Mouse (Mus musculus): ENCODE results near the gene Fam173b.
A peak's percentile ranks its signal among the peaks of the same experiment; 100 is the strongest.

Fam173b gene

GRCm38 (mm10) chr15:31594260-31594659 lies 7.4 kb upstream of the Fam173b start:
- Histone ChIP-seq H3K4me3 (replicated peaks; ENCODE audit: low read length) (no peak overlapping the region), H3K9me3 (ENCODE audit: low read length) (no peaks in the 10 kb centered on the region), H3K36me3 (ENCODE audit: insufficient read depth, low read length) (peaks cover 100% of the 10 kb centered on the region), H3K27me3 (ENCODE audit: insufficient read depth, low read length) (no peaks in the 10 kb centered on the region), H3K4me1 (replicated peaks; ENCODE audit: low read depth, low read length) (peaks cover 50% of the 10 kb centered on the region)
- TF ChIP-seq CTCF (conservative IDR thresholded peaks at IDR 0.05; ENCODE audit: low read length) (no peak), POU5F1 (IDR thresholded peaks at IDR 0.05; ENCODE audit: borderline replicate concordance, low read length) (no peak), NANOG (IDR thresholded peaks at IDR 0.05; ENCODE audit: borderline replicate concordance, low read length) (no peak)

GRCm38 (mm10) chr15:31595651-31596050 lies 6.0 kb upstream of the Fam173b start:
- TF ChIP-seq POU5F1 (IDR thresholded peaks at IDR 0.05; ENCODE audit: borderline replicate concordance, low read length) (no peak), CTCF (conservative IDR thresholded peaks at IDR 0.05; ENCODE audit: low read length) (no peak), NANOG (IDR thresholded peaks at IDR 0.05; ENCODE audit: borderline replicate concordance, low read length) (no peak)
- Histone ChIP-seq H3K36me3 (ENCODE audit: insufficient read depth, low read length) (peaks cover 95% of the 10 kb centered on the region), H3K4me3 (replicated peaks; ENCODE audit: low read length) (no peak overlapping the region)

DNA sequence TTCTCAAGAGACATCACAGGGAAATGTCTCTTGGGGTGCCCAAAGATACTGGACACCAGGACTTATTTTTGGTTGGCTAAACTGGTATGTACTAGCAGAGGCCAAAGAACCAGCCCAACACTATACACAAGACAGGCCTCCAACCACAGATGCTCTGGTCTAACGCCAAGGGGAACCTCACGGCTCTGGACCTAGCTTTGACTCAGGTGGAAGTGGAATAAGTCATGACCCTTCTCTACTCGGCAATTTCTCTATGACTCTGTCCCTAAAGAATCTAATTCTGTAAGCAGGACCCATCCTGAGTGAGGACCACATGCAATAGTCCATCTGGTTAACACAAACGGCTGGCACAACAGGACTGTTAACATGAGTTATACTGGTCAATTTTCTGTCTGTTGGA lies 1.8 kb upstream of the Fam173b start:
- TF ChIP-seq POU5F1 (IDR thresholded peaks at IDR 0.05; ENCODE audit: borderline replicate concordance, low read length) (no peak), CTCF (conservative IDR thresholded peaks at IDR 0.05; ENCODE audit: low read length) (no peak), NANOG (IDR thresholded peaks at IDR 0.05; ENCODE audit: borderline replicate concordance, low read length) (no peak)
- H3K36me3 ChIP-seq (ENCODE audit: insufficient read depth, low read length), result peaks cover 53% of the 10 kb centered on the region
- H3K27me3 ChIP-seq (ENCODE audit: insufficient read depth, low read length), result no peaks in the 10 kb centered on the region
- no peaks in the 10 kb centered on the region for H3K9me3 ChIP-seq (ENCODE audit: low read length)
- H3K4me3 ChIP-seq (replicated peaks; ENCODE audit: low read length), result peak overlapping the region; percentile 99
- peaks cover 60% of the 10 kb centered on the region for H3K4me1 ChIP-seq (replicated peaks; ENCODE audit: low read depth, low read length)

More at GRCm38 (mm10) chr15:31595651-31596050, 6.0 kb upstream of the Fam173b start:
- Histone ChIP-seq H3K27me3 (ENCODE audit: insufficient read depth, low read length) (no peaks in the 10 kb centered on the region), H3K9me3 (ENCODE audit: low read length) (no peaks in the 10 kb centered on the region), H3K4me1 (replicated peaks; ENCODE audit: low read depth, low read length) (peaks cover 61% of the 10 kb centered on the region)

- Histone ChIP-seq H3K36me3 (ENCODE audit: insufficient read depth, low read length) (peaks cover 39% of the 10 kb centered on the region), H3K9me3 (ENCODE audit: low read length) (no peaks in the 10 kb centered on the region), H3K4me1 (replicated peaks; ENCODE audit: low read depth, low read length) (peaks cover 51% of the 10 kb centered on the region), H3K4me3 (replicated peaks; ENCODE audit: low read length) (peak overlapping the region; percentile 99), H3K27me3 (ENCODE audit: insufficient read depth, low read length) (no peaks in the 10 kb centered on the region)
- TF ChIP-seq NANOG (IDR thresholded peaks at IDR 0.05; ENCODE audit: borderline replicate concordance, low read length) (no peak), POU5F1 (IDR thresholded peaks at IDR 0.05; ENCODE audit: borderline replicate concordance, low read length) (no peak), CTCF (conservative IDR thresholded peaks at IDR 0.05; ENCODE audit: low read length) (no peak)
These were observed 390 bp upstream of the Fam173b start for GRCm38 (mm10) chr15:31601279-31601645.

GRCm38 (mm10) chr15:31602426-31602825 lies 774 bp downstream of the Fam173b start:
- TF ChIP-seq CTCF (conservative IDR thresholded peaks at IDR 0.05; ENCODE audit: low read length), result no peak
- no peak for TF ChIP-seq NANOG (IDR thresholded peaks at IDR 0.05; ENCODE audit: borderline replicate concordance, low read length)
- TF ChIP-seq POU5F1 (IDR thresholded peaks at IDR 0.05; ENCODE audit: borderline replicate concordance, low read length), result no peak
- no peaks in the 10 kb centered on the region for H3K9me3 ChIP-seq (ENCODE audit: low read length)
- no peaks in the 10 kb centered on the region for H3K27me3 ChIP-seq (ENCODE audit: insufficient read depth, low read length)
- H3K4me1 ChIP-seq (replicated peaks; ENCODE audit: low read depth, low read length), result peaks cover 42% of the 10 kb centered on the region
- peaks cover 27% of the 10 kb centered on the region for H3K36me3 ChIP-seq (ENCODE audit: insufficient read depth, low read length)
- peak overlapping the region; percentile 99 for H3K4me3 ChIP-seq (replicated peaks; ENCODE audit: low read length)

GRCm38 (mm10) chr15:31603113-31603512 lies 1.5 kb downstream of the Fam173b start:
- no peaks in the 10 kb centered on the region for H3K27me3 ChIP-seq (ENCODE audit: insufficient read depth, low read length)
- TF ChIP-seq POU5F1 (IDR thresholded peaks at IDR 0.05; ENCODE audit: borderline replicate concordance, low read length), result no peak
- no peak for TF ChIP-seq NANOG (IDR thresholded peaks at IDR 0.05; ENCODE audit: borderline replicate concordance, low read length)
- TF ChIP-seq CTCF (conservative IDR thresholded peaks at IDR 0.05; ENCODE audit: low read length), result no peak

DNA sequence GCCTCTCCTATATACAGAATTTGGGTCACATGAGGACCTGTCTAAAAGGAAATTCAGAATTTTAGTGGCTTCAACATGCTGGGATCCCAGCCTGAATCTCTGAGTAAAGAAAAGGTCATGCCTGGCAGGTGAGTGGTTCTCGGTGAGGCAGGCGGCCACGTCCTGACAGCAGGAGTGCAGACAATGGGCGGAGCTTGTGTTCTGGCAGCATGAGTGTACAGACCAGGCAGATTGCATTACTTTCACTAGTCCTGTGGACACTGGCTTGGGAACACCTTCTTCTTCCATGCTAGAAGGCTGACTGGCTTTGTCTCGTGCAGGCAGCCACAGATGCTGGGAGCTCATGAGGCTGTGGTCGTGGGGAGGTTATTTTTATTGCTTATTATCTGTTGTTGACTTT lies 5.2 kb downstream of the Fam173b start:
- no peak overlapping the region for H3K4me3 ChIP-seq (replicated peaks; ENCODE audit: low read length)
- TF ChIP-seq POU5F1 (IDR thresholded peaks at IDR 0.05; ENCODE audit: borderline replicate concordance, low read length), result no peak
- TF ChIP-seq NANOG (IDR thresholded peaks at IDR 0.05; ENCODE audit: borderline replicate concordance, low read length), result no peak
- TF ChIP-seq CTCF (conservative IDR thresholded peaks at IDR 0.05; ENCODE audit: low read length), result no peak
- 0 out of 2 replicates have a peak, but pooled peaks cover 3% of the 10 kb centered on the region for H3K36me3 ChIP-seq (ENCODE audit: insufficient read depth, low read length)
- H3K9me3 ChIP-seq (ENCODE audit: low read length), result no peaks in the 10 kb centered on the region
- peaks cover 24% of the 10 kb centered on the region for H3K4me1 ChIP-seq (replicated peaks; ENCODE audit: low read depth, low read length)
- no peaks in the 10 kb centered on the region for H3K27me3 ChIP-seq (ENCODE audit: insufficient read depth, low read length)

More at GRCm38 (mm10) chr15:31603113-31603512, 1.5 kb downstream of the Fam173b start:
- Histone ChIP-seq H3K36me3 (ENCODE audit: insufficient read depth, low read length) (peaks cover 20% of the 10 kb centered on the region), H3K9me3 (ENCODE audit: low read length) (no peaks in the 10 kb centered on the region), H3K4me1 (replicated peaks; ENCODE audit: low read depth, low read length) (peaks cover 39% of the 10 kb centered on the region), H3K4me3 (replicated peaks; ENCODE audit: low read length) (peak overlapping the region; percentile 99)

DNA sequence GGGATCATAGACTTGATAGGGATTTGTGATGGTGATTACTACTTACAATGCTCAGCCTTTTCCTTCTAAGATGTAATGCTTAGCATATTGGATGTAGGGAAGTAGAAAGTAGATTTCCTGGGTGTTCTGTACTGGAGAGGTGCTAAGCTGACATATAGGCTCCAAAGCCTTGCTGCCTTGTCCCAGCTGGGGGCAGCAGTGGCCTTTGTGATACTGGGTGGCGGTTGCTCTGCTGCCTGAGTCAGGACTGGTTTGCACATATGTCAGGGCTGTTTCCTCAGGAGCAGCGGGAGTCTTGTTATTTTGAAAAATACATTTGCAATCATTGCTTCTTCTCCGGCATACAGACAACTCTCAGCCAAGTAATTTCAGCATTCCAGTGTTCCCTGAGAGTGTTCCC lies 9.4 kb downstream of the Fam173b start:
- no peaks in the 10 kb centered on the region for H3K9me3 ChIP-seq (ENCODE audit: low read length)
- peak; percentile 23; the same call in 1 of the 2 replicates for TF ChIP-seq CTCF (conservative IDR thresholded peaks at IDR 0.05; ENCODE audit: low read length)
- TF ChIP-seq POU5F1 (IDR thresholded peaks at IDR 0.05; ENCODE audit: borderline replicate concordance, low read length), result no peak

DNA sequence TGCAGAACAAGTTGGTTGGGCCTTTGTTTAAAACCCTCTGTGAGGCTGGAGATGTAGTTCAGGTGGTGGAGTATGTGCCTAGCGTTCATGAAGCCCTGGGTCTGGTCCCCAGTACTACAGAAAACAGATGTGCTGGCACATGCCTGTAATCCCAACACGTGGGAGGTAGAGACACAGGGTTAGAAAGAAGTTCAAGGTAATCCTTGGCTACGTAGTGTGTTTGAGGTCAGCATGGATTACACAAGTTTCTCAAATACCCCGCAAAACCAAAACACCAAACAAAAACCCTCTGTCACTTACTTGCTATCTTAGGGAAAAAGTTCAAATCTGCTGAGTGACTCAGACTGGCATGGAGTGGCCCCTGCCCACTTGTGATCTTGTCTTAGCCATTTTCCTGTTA lies 10.3 kb downstream of the Fam173b start:
- no peaks in the 10 kb centered on the region for H3K27me3 ChIP-seq (ENCODE audit: insufficient read depth, low read length)
- H3K36me3 ChIP-seq (ENCODE audit: insufficient read depth, low read length), result 0 out of 2 replicates have a peak, but pooled peaks cover 3% of the 10 kb centered on the region
- peaks cover 22% of the 10 kb centered on the region for H3K4me1 ChIP-seq (replicated peaks; ENCODE audit: low read depth, low read length)
- no peak overlapping the region for H3K4me3 ChIP-seq (replicated peaks; ENCODE audit: low read length)
- TF ChIP-seq CTCF (conservative IDR thresholded peaks at IDR 0.05; ENCODE audit: low read length) (no peak), NANOG (IDR thresholded peaks at IDR 0.05; ENCODE audit: borderline replicate concordance, low read length) (no peak), POU5F1 (IDR thresholded peaks at IDR 0.05; ENCODE audit: borderline replicate concordance, low read length) (no peak)
- no peaks in the 10 kb centered on the region for H3K9me3 ChIP-seq (ENCODE audit: low read length)

More for the DNA sequence above, 9.4 kb downstream of the Fam173b start:
- Histone ChIP-seq H3K36me3 (ENCODE audit: insufficient read depth, low read length) (0 out of 2 replicates have a peak, but pooled peaks cover 3% of the 10 kb centered on the region), H3K4me3 (replicated peaks; ENCODE audit: low read length) (no peak overlapping the region), H3K4me1 (replicated peaks; ENCODE audit: low read depth, low read length) (peaks cover 22% of the 10 kb centered on the region), H3K27me3 (ENCODE audit: insufficient read depth, low read length) (no peaks in the 10 kb centered on the region)
